Mouse (Mus musculus) spleen, adult 2 months (tissue): Measurements from ENCODE around the gene Ptpro. TPM values are rescaled to one million over a fixed set of nuclear protein-coding genes. Genes with fewer than 3 reads are reported as not detected.

ENCODE experiments used
- DNase-seq, 2 experiments: peaks; one replicate each; pipeline versions ENCODE4 v3.0.0 to v3.0.0-alpha.2; 2012 to 2021; ENCODE audit warnings: low spot score in 2 of 2, low read depth in 1 of 2
- H3K27ac ChIP-seq: fragments of 200-500 bp; 2 replicates; pipeline ENCODE4 v1.5.1; 2012; ENCODE audit warnings: low read length, inconsistent platforms; ENCODE audit not compliant: insufficient read depth
- H3K27me3 ChIP-seq: fragments of 200-500 bp; 2 replicates; pipeline ENCODE4 v1.6.1; 2012; ENCODE audit warnings: mild to moderate bottlenecking, moderate library complexity, low read length, inconsistent platforms; ENCODE audit not compliant: control insufficient read depth, insufficient read depth
- H3K36me3 ChIP-seq: fragments of 200-500 bp; 2 replicates; pipeline ENCODE4 v1.6.1; 2012; ENCODE audit warnings: mild to moderate bottlenecking, low read length, inconsistent platforms; ENCODE audit not compliant: control insufficient read depth, insufficient read depth
- H3K4me1 ChIP-seq: fragments of 200-500 bp; 2 replicates; pipeline ENCODE4 v1.6.1; 2011; ENCODE audit warnings: inconsistent platforms; ENCODE audit not compliant: control insufficient read depth, insufficient read depth, insufficient read length
- H3K4me3 ChIP-seq: fragments of 200-500 bp; 2 replicates; pipeline ENCODE4 v1.5.1; 2011; ENCODE audit warnings: mild to moderate bottlenecking, inconsistent platforms; ENCODE audit not compliant: insufficient read depth, insufficient read length; ENCODE audit errors: extremely low read depth
- CTCF ChIP-seq: fragments of 200-500 bp; IDR thresholded peaks from 2 replicates; pipeline ENCODE4 v1.5.1; 2011; ENCODE audit warnings: mild to moderate bottlenecking, inconsistent platforms; ENCODE audit not compliant: insufficient read depth, insufficient read length, insufficient replicate concordance; ENCODE audit errors: extremely low read depth
- POLR2A ChIP-seq: fragments of 200-500 bp; IDR thresholded peaks from 2 replicates; pipeline ENCODE4 v1.6.1; 2011; ENCODE audit warnings: low read depth, low read length, inconsistent platforms
- WGBS: fragments of 180-500 bp; shearing (Covaris S2); methylation state at CpG from one replicate; pipeline ENCODE4 v1.1.7; 2018; 5-methylcytosine and 5-hydroxymethylcytosine counted together
- polyA plus RNA-seq: library from polyadenylated mRNA; depleted of rRNA; stranded (reverse); fragments of >200 nt; gene quantifications from 2 replicates; pipeline ENCODE4 v1.2.3, GENCODE M21; 2012

Ptpro gene
- polyA plus RNA-seq, 1 experiment: 3.1 TPM

GRCm38 (mm10) chr6:137382546-137382945, 130.4 kb downstream of the Ptpro start:
- no peak overlapping the region for H3K4me3 ChIP-seq
- H3K27me3 ChIP-seq: no peaks in the 10 kb centered on the region
- no peak for TF ChIP-seq CTCF
- no peak for DNase-seq
- 78% methylated on average over 9 of the region's 9 CpGs for WGBS
- H3K4me1 ChIP-seq: no peaks in the 10 kb centered on the region
- no peaks in the 10 kb centered on the region for H3K36me3 ChIP-seq
- H3K27ac ChIP-seq: no peak overlapping the region

- WGBS: 49% methylated on average over 4 of the region's 4 CpGs
- no peak overlapping the region for H3K4me3 ChIP-seq
- DNase-seq: peak in 1 of 2 experiments; percentile 47
- no peaks in the 10 kb centered on the region for H3K4me1 ChIP-seq
- H3K27me3 ChIP-seq: no peaks in the 10 kb centered on the region
- H3K36me3 ChIP-seq: no peaks in the 10 kb centered on the region
- no peak for TF ChIP-seq CTCF
- no peak for TF ChIP-seq POLR2A
- no peak overlapping the region for H3K27ac ChIP-seq
These were observed 134.2 kb downstream of the Ptpro start for GRCm38 (mm10) chr6:137386344-137386743.

GRCm38 (mm10) chr6:137386935-137387334, 134.8 kb downstream of the Ptpro start:
- no peak overlapping the region for H3K4me3 ChIP-seq
- H3K36me3 ChIP-seq: no peaks in the 10 kb centered on the region
- no peak overlapping the region for H3K27ac ChIP-seq
- H3K27me3 ChIP-seq: no peaks in the 10 kb centered on the region
- DNase-seq: no peak
- WGBS: 61% methylated on average over 4 of the region's 4 CpGs
- no peak for TF ChIP-seq CTCF
- TF ChIP-seq POLR2A: no peak
- H3K4me1 ChIP-seq: no peaks in the 10 kb centered on the region

- no peak for DNase-seq
- H3K4me1 ChIP-seq: no peaks in the 10 kb centered on the region
- no peaks in the 10 kb centered on the region for H3K36me3 ChIP-seq
- TF ChIP-seq CTCF (no peak), POLR2A (no peak)
- no peak overlapping the region for H3K27ac ChIP-seq
- 76% methylated on average over 7 of the region's 7 CpGs for WGBS
- H3K27me3 ChIP-seq: no peaks in the 10 kb centered on the region
- no peak overlapping the region for H3K4me3 ChIP-seq
These were observed 143.0 kb downstream of the Ptpro start for GRCm38 (mm10) chr6:137395075-137395474.

- TF ChIP-seq CTCF (no peak), POLR2A (no peak)
- H3K4me3 ChIP-seq: no peak overlapping the region
- whole genome bisulfite sequencing: 76% methylated on average over 4 of the region's 4 CpGs
- no peaks in the 10 kb centered on the region for H3K36me3 ChIP-seq
- DNase-seq: no peak
- H3K4me1 ChIP-seq: no peaks in the 10 kb centered on the region
- H3K27me3 ChIP-seq: no peaks in the 10 kb centered on the region
- no peak overlapping the region for H3K27ac ChIP-seq
These were observed 144.1 kb downstream of the Ptpro start for GRCm38 (mm10) chr6:137396106-137396793.

- Histone ChIP-seq H3K4me3 (no peak overlapping the region), H3K4me1 (no peaks in the 10 kb centered on the region), H3K27me3 (no peaks in the 10 kb centered on the region), H3K36me3 (no peaks in the 10 kb centered on the region), H3K27ac (no peak overlapping the region)
- WGBS: 79% methylated on average over 2 of the region's 2 CpGs
- TF ChIP-seq POLR2A (no peak), CTCF (no peak)
- no peak for DNase-seq
These were observed 145.2 kb downstream of the Ptpro start for GRCm38 (mm10) chr6:137397358-137397757.

- WGBS: 72% methylated on average over 4 of the region's 4 CpGs
- no peak for TF ChIP-seq CTCF
- TF ChIP-seq POLR2A: no peak
- no peaks in the 10 kb centered on the region for H3K36me3 ChIP-seq
- no peak overlapping the region for H3K27ac ChIP-seq
- no peaks in the 10 kb centered on the region for H3K27me3 ChIP-seq
- no peak overlapping the region for H3K4me3 ChIP-seq
- no peak for DNase-seq
- H3K4me1 ChIP-seq: no peaks in the 10 kb centered on the region
These were observed 152.1 kb downstream of the Ptpro start for GRCm38 (mm10) chr6:137404196-137404595.
